Mouse (Mus musculus): ENCODE measurements at regions not wholly inside any gene's neighbourhood (a gene's known extent, or its start where the extent isn't known, plus 50 kb on each side); places are given as distances from the start of the nearest gene placed in this dataset.
A peak's percentile ranks its signal among the peaks of the same experiment; 100 is the strongest.
"Not testable (repeated sequence)": the region's sequence is repeated elsewhere in the genome, so short reads cannot be mapped to it uniquely, and the experiment has no call there.

- no peak for DNase-seq (ENCODE audit: low spot score in 2 of 2)
Measured at GRCm38 (mm10) chr17:16926200-16926599, 137.7 kb upstream of the Zfp960 start.

DNA sequence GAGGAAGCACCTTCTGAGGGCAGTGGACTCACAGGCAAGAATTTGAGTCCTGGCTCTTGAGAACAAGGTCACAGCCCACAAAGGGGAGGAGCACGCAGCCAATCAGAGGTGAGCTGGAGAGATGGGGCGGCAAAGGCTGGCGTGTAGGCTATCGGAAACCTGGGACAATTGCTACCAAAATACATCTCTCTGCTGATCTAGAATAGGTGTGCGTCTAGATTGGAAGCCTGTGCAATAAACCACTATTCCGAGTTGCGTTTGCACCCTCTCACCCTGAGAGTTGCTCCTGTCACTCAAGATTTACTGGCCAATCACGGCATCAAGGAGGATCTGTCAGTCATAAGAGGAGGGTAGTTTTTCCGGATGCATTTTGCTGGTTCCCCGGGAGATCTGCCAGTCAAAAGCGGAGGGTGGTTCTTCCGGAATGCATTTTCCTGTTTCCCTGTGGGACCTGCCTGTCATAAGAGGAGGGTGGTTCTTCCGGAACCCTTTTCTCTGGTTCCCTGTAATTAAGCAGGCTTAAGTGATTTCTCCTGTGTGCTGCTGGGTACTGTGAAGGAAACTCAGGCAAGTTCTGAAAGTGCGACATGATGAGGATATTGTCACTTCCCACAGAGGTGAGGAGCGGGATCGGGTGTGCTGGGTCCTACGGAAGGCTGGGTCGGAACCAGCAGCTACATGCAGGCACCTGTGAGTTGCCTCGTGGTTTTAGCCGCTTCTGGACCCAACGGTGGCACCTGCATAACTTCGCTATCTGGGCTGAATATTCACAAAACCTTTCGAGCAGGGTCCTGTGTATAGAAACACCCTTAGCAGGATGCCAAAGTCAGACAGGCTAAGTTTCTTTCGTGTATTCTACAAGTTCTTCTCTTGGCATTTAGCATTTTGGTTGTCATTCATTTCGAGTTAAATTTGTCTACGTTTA, 112.6 kb upstream of the Zfp960 start:
- DNase-seq (ENCODE audit: low spot score in 2 of 2): peak; percentile 42 to 63

GRCm38 (mm10) chr17:16952146-16952545, 111.8 kb upstream of the Zfp960 start:
- DNase-seq (ENCODE audit: low spot score in 2 of 2): not testable (repeated sequence)

DNA sequence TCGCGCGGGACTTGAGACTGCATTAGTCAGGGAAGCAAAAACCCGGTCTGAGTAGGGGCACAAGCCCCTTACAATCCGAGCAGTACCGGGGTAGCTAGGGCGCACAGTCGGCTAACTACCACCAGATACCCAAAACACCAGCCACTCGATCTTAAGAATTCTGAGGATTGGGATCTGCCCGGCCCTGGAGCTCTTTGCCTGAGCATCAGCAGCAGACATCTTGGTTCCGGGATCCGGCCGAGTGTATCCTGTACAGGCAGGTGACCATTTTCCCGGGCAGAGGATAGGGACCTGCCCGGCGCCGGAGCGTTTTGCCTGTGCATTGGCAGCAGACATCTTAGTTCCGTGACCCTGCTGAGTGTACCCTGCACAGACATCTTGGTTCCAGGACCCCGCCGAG, 66.7 kb upstream of the Zfp960 start:
- not testable (repeated sequence) for DNase-seq (ENCODE audit: low spot score in 2 of 2)

DNA sequence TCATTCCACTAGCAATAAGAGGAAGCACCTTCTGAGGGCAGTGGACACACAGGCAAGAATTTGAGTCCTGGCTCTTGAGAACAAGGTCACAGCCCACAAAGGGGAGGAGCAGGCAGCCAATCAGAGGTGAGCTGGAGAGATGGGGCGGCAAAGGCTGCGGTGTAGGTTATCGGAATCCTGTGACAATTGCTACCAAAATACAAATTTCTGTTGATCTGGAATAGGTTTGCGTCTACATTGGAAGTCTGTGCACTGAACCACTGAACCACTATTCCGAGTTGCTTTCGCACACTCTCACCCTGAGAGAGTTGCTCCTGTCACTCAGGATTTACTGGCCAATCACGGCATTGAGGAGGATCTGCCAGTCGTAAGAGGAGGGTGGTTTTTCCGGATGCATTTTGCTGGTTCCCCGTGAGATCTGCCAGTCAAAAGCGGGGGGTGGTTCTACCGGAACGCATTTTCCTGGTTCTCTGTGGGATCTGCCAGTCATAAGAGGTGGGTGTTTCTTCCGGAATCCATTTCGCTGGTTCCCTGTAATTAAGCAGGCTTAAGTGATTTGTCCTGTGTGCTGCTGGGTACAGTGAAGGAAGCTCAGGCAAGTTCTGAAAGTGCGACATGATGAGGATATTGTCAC, 59.2 kb upstream of the Zfp960 start:
- peak; percentile 47 to 52 for DNase-seq (ENCODE audit: low spot score in 2 of 2)

DNA sequence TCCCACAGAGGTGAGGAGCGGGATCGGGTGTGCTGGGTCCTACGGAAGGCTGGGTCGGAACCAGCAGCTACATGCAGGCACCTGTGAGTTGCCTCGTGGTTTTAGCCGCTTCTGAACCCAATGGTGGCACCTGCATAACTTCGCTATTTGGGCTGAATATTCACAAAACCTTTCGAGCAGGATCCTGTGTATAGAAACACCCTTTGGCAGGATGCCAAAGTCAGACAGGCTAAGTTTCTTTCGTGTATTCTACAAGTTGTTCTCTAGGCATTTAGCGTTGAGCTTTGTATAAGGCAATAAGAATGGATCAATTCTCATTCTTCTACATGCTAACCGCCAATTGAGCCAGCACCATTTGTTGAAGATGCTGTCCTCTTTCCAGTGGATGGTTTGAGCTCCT, 58.6 kb upstream of the Zfp960 start:
- not testable (repeated sequence) for DNase-seq (ENCODE audit: low spot score in 2 of 2)
